Mouse (Mus musculus): ENCODE results near the gene Caskin2.

Gene Caskin2

DNA sequence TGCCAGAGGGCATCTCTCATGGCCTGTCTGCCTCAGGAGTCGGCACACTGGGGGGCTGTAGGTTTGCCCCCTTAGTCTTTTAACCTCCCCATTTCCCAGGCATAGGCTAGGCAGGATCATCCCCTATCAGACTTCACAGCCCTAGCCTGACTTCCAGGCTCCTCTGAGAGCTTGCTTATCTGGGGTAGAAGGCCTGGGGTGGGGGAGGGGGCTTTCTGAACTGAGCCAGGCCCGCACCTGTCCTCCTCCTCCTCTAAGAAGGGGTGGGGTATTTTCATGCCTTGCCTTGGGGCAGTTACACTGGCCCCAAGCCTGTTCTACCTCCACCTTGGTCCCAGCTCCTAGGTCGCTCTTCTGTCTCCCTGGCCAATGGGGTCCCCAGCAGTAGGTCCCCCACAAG lies 18.1 kb upstream of the Caskin2 start:
- DNase-seq (ENCODE audit: low read depth, low spot score): peak; percentile 79

DNA sequence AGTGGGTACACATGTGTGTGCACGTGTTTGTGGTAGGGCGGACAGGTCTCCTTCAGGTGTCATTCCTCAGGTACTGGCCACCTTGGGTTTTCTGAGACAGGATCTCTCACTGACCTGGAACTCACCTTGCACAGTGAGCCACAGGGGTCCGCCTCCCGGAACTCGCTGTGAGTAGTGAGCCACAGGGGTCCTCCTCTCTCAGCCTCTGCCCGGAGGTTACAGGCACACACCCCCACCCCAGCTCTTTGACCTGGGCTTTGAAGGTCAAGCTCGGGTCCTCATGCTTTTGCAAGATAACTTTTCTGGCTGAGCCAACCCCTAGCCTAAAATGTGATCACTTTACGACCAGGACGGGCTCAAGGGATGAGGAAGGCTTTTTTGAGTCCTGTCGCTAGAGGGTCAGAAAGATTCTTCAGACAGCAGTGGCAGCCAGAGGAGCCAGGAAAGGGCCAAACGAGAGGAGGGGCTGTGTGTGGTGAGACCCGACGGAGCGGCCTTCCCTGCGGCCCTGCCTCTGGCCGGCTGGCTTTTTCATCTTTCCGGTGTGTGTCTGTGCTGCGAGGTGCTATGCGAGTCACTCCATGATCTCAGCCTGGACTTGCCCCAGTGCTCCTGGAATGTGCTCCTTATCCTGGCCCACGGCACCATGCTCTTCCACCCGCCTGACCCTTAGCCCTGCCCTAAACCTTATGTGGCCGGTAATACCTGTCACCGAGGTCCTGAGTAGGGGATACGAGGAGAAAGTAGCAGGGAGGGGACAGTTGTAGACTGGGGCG lies 17.3 kb upstream of the Caskin2 start:
- DNase-seq (ENCODE audit: low read depth, low spot score): peak; percentile 95

DNA sequence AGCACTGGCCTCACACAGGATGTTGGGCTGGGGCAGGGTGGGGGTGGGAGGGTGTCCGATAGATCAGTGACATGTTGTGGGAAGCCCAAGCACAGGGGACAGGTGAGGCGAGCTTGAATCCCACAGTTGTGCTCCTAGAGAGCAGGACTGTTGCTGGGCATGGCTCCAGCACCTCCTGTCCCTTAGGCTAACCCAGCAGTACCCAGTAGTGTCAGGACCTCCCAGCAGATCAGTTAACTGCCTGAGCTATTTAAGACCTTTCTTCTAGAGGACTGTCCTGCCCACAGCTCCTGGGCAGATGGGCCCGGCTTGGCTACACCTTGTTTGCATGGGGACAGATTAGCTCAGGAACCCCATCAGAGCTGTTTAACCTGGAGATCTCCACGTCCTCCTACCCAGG lies 15.6 kb upstream of the Caskin2 start:
- no peak for DNase-seq (ENCODE audit: low read depth, low spot score)

GRCm38 (mm10) chr11:115827624-115828023 lies 14.2 kb upstream of the Caskin2 start:
- no peak for DNase-seq (ENCODE audit: low read depth, low spot score)

GRCm38 (mm10) chr11:115826487-115826886 lies 13.0 kb upstream of the Caskin2 start:
- no peak for DNase-seq (ENCODE audit: low read depth, low spot score)

DNA sequence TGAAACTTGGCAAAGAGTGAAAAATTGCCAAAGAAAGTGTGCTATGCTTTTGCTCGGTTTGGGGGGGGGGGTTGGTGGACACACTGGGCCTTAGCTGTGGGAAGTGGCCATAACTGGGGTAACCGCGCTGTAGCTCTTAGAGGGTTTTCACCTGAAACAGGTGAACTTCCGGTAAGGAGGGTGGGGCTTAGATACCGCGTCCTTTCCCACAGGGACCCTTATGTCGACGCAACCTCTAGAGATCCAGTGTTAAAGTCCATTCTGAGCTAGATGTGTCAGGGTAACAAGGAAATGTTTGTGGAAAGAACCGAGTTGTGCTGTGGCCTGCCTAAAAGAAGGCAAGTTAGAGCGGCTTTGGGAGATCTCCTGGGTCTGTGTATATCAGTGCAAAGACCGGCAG lies 11.4 kb upstream of the Caskin2 start:
- no peak for DNase-seq (ENCODE audit: low read depth, low spot score)

DNA sequence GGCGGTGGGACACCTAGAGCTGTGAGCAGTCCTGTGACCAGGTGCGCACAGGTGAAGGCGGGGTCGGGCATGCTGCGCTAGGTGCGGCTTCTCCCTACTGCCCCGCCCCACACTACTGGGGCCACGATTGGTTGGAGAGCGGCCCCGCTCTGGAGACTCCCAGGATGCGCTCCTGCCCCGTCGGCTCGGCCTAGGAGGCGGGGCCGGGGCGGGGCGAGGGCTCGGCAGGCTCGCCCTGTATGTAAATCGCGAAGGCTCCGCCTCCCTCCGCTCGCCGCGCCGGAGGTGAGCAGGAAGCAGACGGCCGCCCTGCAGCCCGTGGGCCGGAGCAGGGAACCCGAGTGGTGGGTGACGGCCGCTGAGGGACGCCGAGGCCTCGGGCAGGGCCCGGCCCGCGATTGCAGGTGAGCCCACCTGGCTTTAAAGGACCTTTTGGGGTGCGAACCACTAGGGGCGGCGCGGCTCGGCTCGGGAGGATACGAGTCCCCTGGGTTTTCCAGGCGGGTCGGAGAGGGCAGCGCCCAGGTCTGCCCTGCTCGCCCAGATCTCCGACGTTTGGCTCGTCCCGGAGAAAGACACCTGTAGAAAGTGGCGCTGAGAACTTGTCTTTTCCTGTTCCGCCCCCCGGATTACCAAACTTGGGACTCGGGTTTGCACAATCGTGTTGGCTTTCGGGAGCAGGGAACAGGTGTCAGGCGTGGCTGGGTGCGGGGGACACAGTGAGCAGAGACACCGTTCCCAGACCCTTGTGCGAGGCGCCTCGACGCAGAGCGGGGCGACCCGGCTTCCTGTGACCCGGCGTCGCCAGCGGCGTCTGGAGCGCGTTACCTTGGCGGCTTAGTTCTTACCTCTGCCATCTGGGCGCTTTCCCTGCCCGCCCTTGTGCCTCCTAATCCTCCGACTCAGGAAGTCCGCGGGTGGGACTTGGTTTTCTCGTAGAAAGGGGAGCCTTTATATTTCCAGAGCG lies 10.6 kb upstream of the Caskin2 start, which contains the start of gene Llgl2:
Gene Llgl2 (plus strand): TSS at position 276 of the 967 bp plus-strand sequence.
- DNase-seq (ENCODE audit: low read depth, low spot score): peak; percentile 90

DNA sequence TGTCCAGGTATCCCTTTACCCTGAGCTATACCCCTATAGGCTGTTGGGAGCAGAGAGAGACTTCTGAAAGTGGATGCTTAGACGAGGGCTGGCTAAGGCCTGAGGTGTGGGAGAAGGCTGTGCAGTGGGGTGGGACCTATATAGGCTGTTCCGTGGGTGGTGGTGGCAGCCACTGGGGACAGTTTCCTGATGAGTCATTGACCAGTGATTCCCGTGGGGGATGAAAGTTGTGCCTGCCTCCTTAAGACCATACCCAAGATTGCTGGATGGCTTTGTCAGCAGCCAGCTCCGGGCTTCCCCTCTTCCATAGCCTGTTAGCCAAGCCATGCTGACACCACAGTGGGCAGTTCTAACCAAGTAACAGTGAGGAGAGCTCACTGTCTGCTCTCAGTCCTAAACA lies 7.6 kb upstream of the Caskin2 start:
- DNase-seq (ENCODE audit: low read depth, low spot score): no peak

DNA sequence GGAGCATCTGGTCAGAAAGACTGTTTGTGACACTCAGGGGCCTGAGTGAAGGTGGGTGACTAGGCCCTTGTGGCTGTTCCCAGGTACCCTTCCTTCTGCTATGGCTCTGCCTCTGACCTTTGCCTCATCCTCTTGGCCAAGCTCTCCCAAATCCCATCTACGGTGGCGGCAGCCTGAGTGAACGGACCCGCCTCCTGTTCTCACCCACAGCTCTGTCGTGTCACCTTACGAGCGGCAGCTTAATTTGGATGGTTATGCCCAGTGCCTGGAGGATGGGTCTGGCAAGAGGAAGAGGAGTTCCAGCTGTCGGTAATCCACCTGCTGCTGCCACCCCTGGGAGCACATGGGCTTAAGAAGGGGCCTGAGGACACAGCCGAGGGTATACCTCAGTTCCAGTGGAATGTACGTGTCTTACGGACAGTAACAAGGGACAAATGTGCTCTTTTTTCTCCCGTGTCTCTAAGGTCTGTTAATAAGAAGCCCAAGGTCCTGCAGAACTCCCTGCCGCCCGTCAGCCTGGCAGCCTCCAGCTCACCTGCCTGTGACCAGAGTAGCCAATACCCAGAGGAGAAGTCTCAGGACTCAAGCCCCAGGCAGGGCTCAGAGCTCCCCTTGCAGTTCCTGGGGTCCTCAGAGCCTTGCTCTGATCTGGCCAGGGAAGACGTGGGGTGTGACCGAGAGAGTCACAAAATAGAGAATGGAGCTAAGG lies 6.6 kb upstream of the Caskin2 start:
- DNase-seq (ENCODE audit: low read depth, low spot score): no peak

DNA sequence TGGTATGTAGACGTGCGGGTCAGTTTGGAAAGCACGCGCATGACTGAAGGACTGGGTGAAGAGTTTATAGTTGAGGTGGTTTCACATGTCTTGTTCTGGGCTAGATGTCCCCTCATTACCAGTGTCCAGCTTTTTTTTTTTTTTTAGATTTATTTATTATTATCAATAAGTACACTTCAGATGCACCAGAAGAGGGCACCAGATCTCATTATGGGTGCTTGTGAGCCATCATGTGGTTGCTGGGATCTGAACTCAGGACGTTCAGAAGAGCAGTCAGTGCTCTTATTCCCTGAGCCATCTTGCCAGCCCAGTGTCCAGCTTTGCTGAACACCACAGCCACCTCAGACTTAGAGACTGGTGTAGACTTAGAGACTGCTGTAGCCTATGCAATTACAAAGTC lies 3.9 kb upstream of the Caskin2 start:
- DNase-seq (ENCODE audit: low read depth, low spot score): no peak

- peak; percentile 83 for DNase-seq (ENCODE audit: low read depth, low spot score)
Measured at GRCm38 (mm10) chr11:115814605-115815450, 1.4 kb upstream of the Caskin2 start, which contains the start of gene Tsen54. Gene Tsen54 (plus strand): TSS chr11:115814724.

GRCm38 (mm10) chr11:115812533-115813420 lies 662 bp downstream of the Caskin2 start:
- peak; percentile 53 for DNase-seq (ENCODE audit: low read depth, low spot score)

DNA sequence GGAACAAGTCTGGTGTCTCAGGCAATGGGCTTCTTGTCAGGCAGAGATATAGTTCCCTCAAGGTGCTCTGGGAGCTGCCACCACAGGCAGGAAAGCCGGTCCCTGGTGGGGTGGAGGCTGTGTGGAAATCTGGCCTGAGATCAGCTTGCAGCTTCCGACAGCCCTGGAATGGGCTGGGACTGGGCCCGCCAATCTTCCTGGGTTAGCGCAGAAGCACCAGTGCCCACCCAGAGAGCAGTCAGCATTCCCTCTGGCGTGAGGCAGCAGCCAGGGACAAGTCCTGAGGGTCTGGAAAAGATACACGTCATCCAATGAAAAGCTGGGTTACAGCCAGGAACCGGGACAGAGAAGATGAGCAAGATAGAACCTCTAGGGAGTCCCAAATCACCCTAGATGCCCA lies 1.3 kb downstream of the Caskin2 start:
- no peak for DNase-seq (ENCODE audit: low read depth, low spot score)

- no peak for DNase-seq (ENCODE audit: low read depth, low spot score)
Measured at GRCm38 (mm10) chr11:115811381-115812093, 1.9 kb downstream of the Caskin2 start.

DNA sequence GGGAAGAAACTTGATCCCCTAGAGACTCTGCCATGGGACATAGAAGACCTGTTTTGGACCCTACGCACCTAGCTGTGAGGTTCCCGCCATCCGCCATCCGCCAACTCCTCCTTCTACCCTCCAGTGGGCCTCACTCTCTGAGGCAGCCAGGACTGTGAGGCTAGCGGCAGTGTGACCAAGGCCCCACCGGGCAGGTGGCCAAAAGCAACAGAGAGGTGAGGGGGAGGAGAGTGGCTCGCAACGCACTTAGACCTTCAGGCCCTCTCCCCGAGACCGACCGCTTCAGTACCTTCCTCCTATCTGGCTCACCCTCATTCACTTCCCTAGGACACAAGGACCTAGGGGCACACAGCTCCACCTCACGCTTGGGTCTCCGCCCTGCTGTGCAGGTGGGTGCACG lies 3.1 kb downstream of the Caskin2 start:
- DNase-seq (ENCODE audit: low read depth, low spot score): no peak

- DNase-seq (ENCODE audit: low read depth, low spot score): no peak
Measured at GRCm38 (mm10) chr11:115809311-115809781, 4.1 kb downstream of the Caskin2 start.

GRCm38 (mm10) chr11:115808696-115809310 lies 4.6 kb downstream of the Caskin2 start:
- DNase-seq (ENCODE audit: low read depth, low spot score): no peak

GRCm38 (mm10) chr11:115807971-115808370 lies 5.5 kb downstream of the Caskin2 start:
- DNase-seq (ENCODE audit: low read depth, low spot score): no peak

- no peak for DNase-seq (ENCODE audit: low read depth, low spot score)
Measured at GRCm38 (mm10) chr11:115807306-115807705, 6.1 kb downstream of the Caskin2 start.
